Mouse (Mus musculus) liver, embryonic 13.5 days (tissue): ENCODE results near the gene L3mbtl3. TPM values are rescaled to one million over a fixed set of nuclear protein-coding genes. Genes with fewer than 3 reads are reported as not detected.

ENCODE experiments used
- ATAC-seq: fragments of 200-750 bp; cut with Nextera tagmentation; 2 replicates; pipeline ENCODE4 v1.8.0; 2017; ENCODE audit warnings: low read depth, mild to moderate bottlenecking, moderate number of reproducible peaks, moderate library complexity
- DNase-seq: peaks from one replicate; pipeline ENCODE4 v3.0.0; 2022
- H3K27ac ChIP-seq: fragments of 300-500 bp; sonication (generic); 2 replicates; pipeline ENCODE4 v1.5.1; 2015; ENCODE audit warnings: moderate library complexity, mild to moderate bottlenecking, inconsistent platforms
- H3K27me3 ChIP-seq: fragments of 300-500 bp; sonication (generic); 2 replicates; pipeline ENCODE4 v1.6.1; 2015; ENCODE audit warnings: mild to moderate bottlenecking, inconsistent platforms
- H3K36me3 ChIP-seq: fragments of 300-500 bp; sonication (generic); 2 replicates; pipeline ENCODE4 v1.6.1; 2015; ENCODE audit warnings: mild to moderate bottlenecking, inconsistent platforms
- H3K4me1 ChIP-seq: fragments of 300-500 bp; sonication (generic); replicated peaks from 2 replicates; pipeline ENCODE4 v1.6.1; 2015; ENCODE audit warnings: inconsistent platforms
- H3K4me2 ChIP-seq: fragments of 300-500 bp; sonication (generic); 2 replicates; pipeline ENCODE4 v1.6.1; 2015; ENCODE audit warnings: inconsistent platforms, mild to moderate bottlenecking, moderate library complexity
- H3K4me3 ChIP-seq: fragments of 300-500 bp; sonication (generic); replicated peaks from 2 replicates; pipeline ENCODE4 v1.5.1; 2015; ENCODE audit warnings: mild to moderate bottlenecking, inconsistent platforms
- H3K9ac ChIP-seq: fragments of 300-500 bp; sonication (generic); 2 replicates; pipeline ENCODE4 v1.6.1; 2015; ENCODE audit warnings: mild to moderate bottlenecking, inconsistent platforms
- H3K9me3 ChIP-seq: fragments of 300-500 bp; sonication (generic); replicated peaks from 2 replicates; pipeline ENCODE4 v1.6.1; 2016; ENCODE audit warnings: inconsistent platforms
- WGBS: fragments of 180-500 bp; shearing (Covaris S2); methylation state at CpG from one replicate; pipeline ENCODE4 v1.1.7; 2015; ENCODE audit not compliant: insufficient replicate concordance; 5-methylcytosine and 5-hydroxymethylcytosine counted together
- polyA plus RNA-seq: library from polyadenylated mRNA; unstranded; fragments of >200 nt; fragmentation: Nextera tagmentation; extraction: Ambion mirVana; gene quantifications from 2 replicates; pipeline ENCODE4 v1.2.1, GENCODE M21; 2015

The L3mbtl3 gene
- polyA plus RNA-seq, 1 experiment from 2014 or later = 1.7 TPM

- no peaks in the 10 kb centered on the region for H3K9me3 ChIP-seq
- peaks cover 3% of the 10 kb centered on the region; the same call in 1 of the 2 replicates for H3K36me3 ChIP-seq
- ATAC-seq = no peak
- no peak for DNase-seq
- H3K27me3 ChIP-seq = no peaks in the 10 kb centered on the region
- no peaks in the 10 kb centered on the region for H3K4me1 ChIP-seq
- no peak overlapping the region for H3K4me3 ChIP-seq
- no peak overlapping the region for H3K9ac ChIP-seq
- H3K27ac ChIP-seq = no peak overlapping the region
- 78% methylated on average over 7 of the region's 7 CpGs for WGBS
- no peak overlapping the region for H3K4me2 ChIP-seq
These were observed 78.1 kb downstream of the L3mbtl3 start for GRCm38 (mm10) chr10:26297626-26298025.

DNA sequence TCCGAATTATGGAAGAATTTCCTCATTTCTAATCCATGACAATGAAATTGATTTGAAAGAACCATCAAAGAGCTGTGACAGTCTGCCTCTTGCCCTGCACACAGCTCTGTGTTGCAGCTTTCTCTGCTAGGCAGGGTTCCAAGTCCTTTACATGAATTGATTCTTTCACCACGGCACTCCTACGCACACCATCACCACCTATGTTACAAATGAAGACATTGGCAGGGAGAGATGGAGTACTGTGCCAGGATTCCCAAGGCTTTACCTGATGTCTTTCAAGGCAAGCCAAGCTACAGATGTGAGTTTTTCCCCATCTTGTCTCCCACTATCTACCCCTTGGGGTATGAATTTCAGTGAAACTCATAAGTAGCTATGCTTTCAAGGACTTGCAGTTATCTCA lies 78.6 kb downstream of the L3mbtl3 start:
- Histone ChIP-seq H3K27me3 (no peaks in the 10 kb centered on the region), H3K36me3 (0 out of 2 replicates have a peak, but pooled peaks cover 3% of the 10 kb centered on the region), H3K27ac (no peak overlapping the region), H3K4me1 (no peaks in the 10 kb centered on the region), H3K9ac (no peak overlapping the region), H3K4me2 (no peak overlapping the region), H3K9me3 (no peaks in the 10 kb centered on the region), H3K4me3 (no peak overlapping the region)
- no peak for DNase-seq
- 68% methylated on average over 3 of the region's 3 CpGs for WGBS
- ATAC-seq = no peak

GRCm38 (mm10) chr10:26287136-26287535 lies 88.6 kb downstream of the L3mbtl3 start:
- no peak for DNase-seq
- 71% methylated on average over 7 of the region's 7 CpGs for WGBS
- Histone ChIP-seq H3K9me3 (no peaks in the 10 kb centered on the region), H3K36me3 (peaks cover 3% of the 10 kb centered on the region; the same call in 1 of the 2 replicates), H3K27ac (no peak overlapping the region), H3K4me2 (no peak overlapping the region), H3K4me1 (no peaks in the 10 kb centered on the region), H3K27me3 (no peaks in the 10 kb centered on the region), H3K9ac (no peak overlapping the region), H3K4me3 (no peak overlapping the region)
- ATAC-seq = no peak

DNA sequence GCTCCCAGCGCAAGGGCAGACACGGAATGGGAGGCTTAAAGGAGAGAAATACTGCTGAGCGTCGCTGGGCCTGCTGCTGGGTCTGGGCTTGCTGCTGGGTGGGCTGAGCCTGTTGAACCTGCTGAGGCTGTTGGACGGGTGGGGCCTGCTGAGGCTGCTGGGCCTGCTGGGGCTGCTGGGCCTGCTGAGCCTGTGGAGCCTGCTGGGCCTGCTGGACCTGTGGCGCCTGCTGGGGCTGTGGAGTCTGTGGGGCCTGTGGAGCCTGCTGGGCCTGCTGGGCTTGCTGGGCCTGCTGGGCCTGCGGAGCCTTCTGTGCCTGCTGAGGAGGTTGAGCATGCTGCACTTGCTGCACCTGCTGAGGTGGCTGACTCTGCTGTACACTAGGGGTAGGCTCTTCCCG lies 95.8 kb downstream of the L3mbtl3 start:
- ATAC-seq (no peak), DNase-seq (no peak)
- 68% methylated on average over 8 of the region's 8 CpGs for WGBS

DNA sequence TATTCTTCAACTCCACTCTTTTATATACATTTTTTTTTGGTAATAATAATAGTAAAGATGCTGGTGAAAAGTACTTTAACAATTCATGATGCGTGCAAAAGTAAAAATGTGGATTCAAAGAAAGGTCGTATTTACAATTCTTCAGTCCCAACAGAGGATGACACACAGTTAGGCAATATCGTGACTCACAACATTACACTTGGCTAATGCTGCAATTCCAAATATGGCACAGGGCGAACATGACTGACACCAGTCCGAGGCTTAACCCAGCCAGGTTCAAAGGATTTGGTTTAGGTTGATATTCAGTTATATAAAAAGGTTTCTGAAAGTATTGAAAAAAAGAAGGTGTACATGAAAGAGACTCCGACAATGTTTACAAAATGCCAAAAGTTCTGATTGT lies 100.4 kb downstream of the L3mbtl3 start:
- H3K9ac ChIP-seq = no peak overlapping the region
- H3K36me3 ChIP-seq = peaks cover 15% of the 10 kb centered on the region
- H3K9me3 ChIP-seq = no peaks in the 10 kb centered on the region
- H3K4me1 ChIP-seq = no peaks in the 10 kb centered on the region
- H3K4me2 ChIP-seq = no peak overlapping the region
- no peak for DNase-seq
- no peaks in the 10 kb centered on the region for H3K27me3 ChIP-seq
- 78% methylated on average over 6 of the region's 6 CpGs for WGBS
- H3K27ac ChIP-seq = no peak overlapping the region
- H3K4me3 ChIP-seq = no peak overlapping the region
- ATAC-seq = no peak

More for the DNA sequence above, 95.8 kb downstream of the L3mbtl3 start:
- no peak overlapping the region for H3K27ac ChIP-seq
- H3K4me2 ChIP-seq = no peak overlapping the region
- H3K9ac ChIP-seq = no peak overlapping the region
- no peak overlapping the region for H3K4me3 ChIP-seq
- H3K4me1 ChIP-seq = no peaks in the 10 kb centered on the region
- no peaks in the 10 kb centered on the region for H3K9me3 ChIP-seq
- H3K36me3 ChIP-seq = peaks cover 15% of the 10 kb centered on the region
- H3K27me3 ChIP-seq = no peaks in the 10 kb centered on the region

GRCm38 (mm10) chr10:26263744-26264459 lies 111.9 kb downstream of the L3mbtl3 start:
- DNase-seq = no peak
- H3K27ac ChIP-seq = no peak overlapping the region
- H3K9me3 ChIP-seq = no peaks in the 10 kb centered on the region
- no peak overlapping the region for H3K4me2 ChIP-seq
- no peaks in the 10 kb centered on the region for H3K4me1 ChIP-seq
- H3K36me3 ChIP-seq = no peaks in the 10 kb centered on the region
- H3K4me3 ChIP-seq = no peak overlapping the region
- no peak overlapping the region for H3K9ac ChIP-seq
- 42% methylated on average over 3 of the region's 3 CpGs for WGBS
- no peak for ATAC-seq
- no peaks in the 10 kb centered on the region for H3K27me3 ChIP-seq

GRCm38 (mm10) chr10:26259908-26260307 lies 115.9 kb downstream of the L3mbtl3 start:
- 37% methylated on average over 4 of the region's 4 CpGs for WGBS
- Histone ChIP-seq H3K36me3 (no peaks in the 10 kb centered on the region), H3K27me3 (no peaks in the 10 kb centered on the region), H3K4me1 (no peaks in the 10 kb centered on the region), H3K9me3 (no peaks in the 10 kb centered on the region), H3K4me3 (no peak overlapping the region), H3K27ac (no peak overlapping the region), H3K9ac (no peak overlapping the region), H3K4me2 (no peak overlapping the region)
- ATAC-seq (no peak), DNase-seq (no peak)

GRCm38 (mm10) chr10:26249426-26250165 lies 126.2 kb downstream of the L3mbtl3 start:
- H3K4me2 ChIP-seq = no peak overlapping the region
- ATAC-seq (no peak), DNase-seq (no peak)
- H3K9ac ChIP-seq = no peak overlapping the region
- no peak overlapping the region for H3K4me3 ChIP-seq
- no peaks in the 10 kb centered on the region for H3K9me3 ChIP-seq
- no peak overlapping the region for H3K27ac ChIP-seq
- 60% methylated on average over 7 of the region's 7 CpGs for WGBS
- H3K4me1 ChIP-seq = no peaks in the 10 kb centered on the region
- H3K27me3 ChIP-seq = no peaks in the 10 kb centered on the region
- H3K36me3 ChIP-seq = no peaks in the 10 kb centered on the region

- Histone ChIP-seq H3K4me3 (no peak overlapping the region), H3K4me2 (no peak overlapping the region), H3K9ac (no peak overlapping the region), H3K27me3 (no peaks in the 10 kb centered on the region), H3K27ac (no peak overlapping the region), H3K9me3 (no peaks in the 10 kb centered on the region), H3K4me1 (no peaks in the 10 kb centered on the region), H3K36me3 (no peaks in the 10 kb centered on the region)
- no peak for DNase-seq
- 68% methylated on average over 6 of the region's 6 CpGs for WGBS
- ATAC-seq = no peak
These were observed 131.3 kb downstream of the L3mbtl3 start for GRCm38 (mm10) chr10:26244466-26244865.

DNA sequence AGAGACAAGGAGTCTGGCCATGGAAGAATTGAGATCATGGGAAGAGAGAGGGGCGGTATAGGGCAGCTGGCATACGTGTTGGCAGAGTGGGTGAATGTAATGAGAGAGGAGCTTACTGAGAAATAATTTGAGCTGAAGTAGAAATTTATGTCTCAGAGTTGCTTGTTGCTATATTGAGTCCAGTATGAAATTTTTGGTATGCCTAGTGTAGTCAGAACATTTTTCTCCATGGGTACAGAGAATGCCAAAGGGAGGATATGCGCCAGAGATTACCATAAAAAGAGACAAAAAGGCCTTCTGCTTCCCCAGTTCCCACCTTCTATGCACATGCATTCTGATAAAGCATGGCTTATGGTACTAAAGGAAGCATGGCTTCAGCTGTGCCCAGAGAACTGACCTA lies 132.6 kb downstream of the L3mbtl3 start:
- DNase-seq (no peak), ATAC-seq (no peak)
- H3K36me3 ChIP-seq = no peaks in the 10 kb centered on the region
- no peaks in the 10 kb centered on the region for H3K4me1 ChIP-seq
- WGBS = 72% methylated on average over 3 of the region's 3 CpGs
- no peak overlapping the region for H3K4me3 ChIP-seq
- H3K27me3 ChIP-seq = no peaks in the 10 kb centered on the region
- H3K9me3 ChIP-seq = no peaks in the 10 kb centered on the region
- no peak overlapping the region for H3K9ac ChIP-seq
- H3K27ac ChIP-seq = no peak overlapping the region
- no peak overlapping the region for H3K4me2 ChIP-seq

GRCm38 (mm10) chr10:26239090-26239489 lies 136.7 kb downstream of the L3mbtl3 start:
- Histone ChIP-seq H3K4me2 (no peak overlapping the region), H3K4me3 (no peak overlapping the region), H3K9me3 (no peaks in the 10 kb centered on the region), H3K27ac (no peak overlapping the region), H3K27me3 (no peaks in the 10 kb centered on the region), H3K36me3 (no peaks in the 10 kb centered on the region), H3K9ac (no peak overlapping the region), H3K4me1 (no peaks in the 10 kb centered on the region)
- ATAC-seq (no peak), DNase-seq (no peak)
- 48% methylated on average over 1 of the region's 1 CpGs for WGBS

DNA sequence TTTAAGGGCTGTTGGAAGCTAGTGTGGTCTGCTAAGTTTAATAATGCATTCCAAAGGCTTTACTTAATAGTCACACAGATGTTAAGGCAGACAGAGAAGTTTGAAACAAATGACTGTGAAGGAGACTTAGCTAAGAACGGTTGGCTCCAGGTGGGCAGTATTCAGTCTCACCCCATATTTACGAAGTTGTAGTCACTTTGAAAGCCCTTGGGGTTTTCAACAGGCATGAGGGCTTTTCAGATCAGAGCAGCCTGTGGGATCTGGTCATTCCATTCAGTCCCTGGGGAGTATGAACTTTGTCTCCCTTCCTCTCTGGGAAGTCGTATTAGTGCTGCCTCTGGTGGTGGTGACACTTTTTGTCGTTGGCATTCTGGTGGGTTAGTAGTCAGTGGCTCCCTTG lies 137.2 kb downstream of the L3mbtl3 start:
- DNase-seq = no peak
- WGBS = 36% methylated on average over 4 of the region's 4 CpGs

More for the DNA sequence above, 137.2 kb downstream of the L3mbtl3 start:
- Histone ChIP-seq H3K36me3 (no peaks in the 10 kb centered on the region), H3K4me1 (no peaks in the 10 kb centered on the region), H3K4me2 (no peak overlapping the region), H3K27ac (no peak overlapping the region), H3K4me3 (no peak overlapping the region), H3K9me3 (no peaks in the 10 kb centered on the region), H3K27me3 (no peaks in the 10 kb centered on the region), H3K9ac (no peak overlapping the region)
- no peak for ATAC-seq
